Comparison of ENCODE assay signal across 10 mouse cellular contexts in genomic region chr5:116829771-116830170, GRCm38 (mm10).
DNase-seq lines count a peak whose midpoint lies in the region; ATAC-seq and TF ChIP-seq lines count a peak whose summit lies in the region.
"Had no signal": no experiment of that assay in that cellular context is flagged by ENCODE, and none has a peak within 500 bp of the region (broad histone marks: within the 10 kb centered on the region; RNA-seq: fewer than 3 reads in every experiment).

No protein-coding gene starts in this region.

- no peak for TF ChIP-seq CTCF in lung, postnatal 0 days (IDR thresholded peaks at IDR 0.05)

- no peaks in the 10 kb centered on the region for H3K36me3 ChIP-seq in forebrain, embryonic 14.5 days (ENCODE audit: control insufficient read depth, insufficient read depth, low read length)
- no peaks in the 10 kb centered on the region for H3K36me3 ChIP-seq in forebrain, embryonic 15.5 days
- no peaks in the 10 kb centered on the region for H3K36me3 ChIP-seq in lung, postnatal 0 days (ENCODE audit: insufficient read depth, low read length)
- no peaks in the 10 kb centered on the region for H3K36me3 ChIP-seq in forebrain, embryonic 12.5 days (replicated peaks)
- H3K36me3 ChIP-seq: heart, embryonic 15.5 days had no signal

- no peak for ATAC-seq in forebrain, embryonic 14.5 days
- ATAC-seq in forebrain, embryonic 15.5 days (replicated peaks), result no peak
- ATAC-seq in lung, postnatal 0 days, result no peak
- ATAC-seq in forebrain, embryonic 12.5 days (ENCODE audit: low FRiP score), result no peak

- H3K4me1 ChIP-seq in forebrain, embryonic 14.5 days (ENCODE audit: control insufficient read depth, insufficient read depth, low read length), result no peaks in the 10 kb centered on the region
- no peaks in the 10 kb centered on the region for H3K4me1 ChIP-seq in forebrain, embryonic 15.5 days
- no peaks in the 10 kb centered on the region for H3K4me1 ChIP-seq in lung, postnatal 0 days (ENCODE audit: insufficient read depth, low read depth, low read length)
- no peaks in the 10 kb centered on the region for H3K4me1 ChIP-seq in forebrain, embryonic 12.5 days
- H3K4me1 ChIP-seq: heart, embryonic 15.5 days had no signal

- no peak overlapping the region for H3K9ac ChIP-seq in forebrain, embryonic 14.5 days (ENCODE audit: low read length)
- H3K9ac ChIP-seq in forebrain, embryonic 15.5 days (replicated peaks), result no peak overlapping the region
- no peak overlapping the region for H3K9ac ChIP-seq in lung, postnatal 0 days (replicated peaks; ENCODE audit: low read depth)
- H3K9ac ChIP-seq in forebrain, embryonic 12.5 days, result no peak overlapping the region
- H3K9ac ChIP-seq: heart, embryonic 15.5 days had no signal

- H3K27ac ChIP-seq in forebrain, embryonic 14.5 days (ENCODE audit: low read depth, low read length), result no peak overlapping the region
- H3K27ac ChIP-seq in forebrain, embryonic 15.5 days (replicated peaks), result no peak overlapping the region
- no peak overlapping the region for H3K27ac ChIP-seq in lung, postnatal 0 days (ENCODE audit: low read length)
- no peak overlapping the region for H3K27ac ChIP-seq in forebrain, embryonic 12.5 days
- H3K27ac ChIP-seq: heart, embryonic 15.5 days had no signal

- no peaks in the 10 kb centered on the region for H3K27me3 ChIP-seq in forebrain, embryonic 14.5 days (replicated peaks; ENCODE audit: control insufficient read depth, insufficient read depth, low read length)
- no peaks in the 10 kb centered on the region for H3K27me3 ChIP-seq in forebrain, embryonic 15.5 days
- H3K27me3 ChIP-seq in lung, postnatal 0 days (replicated peaks; ENCODE audit: insufficient read depth, low read length), result no peaks in the 10 kb centered on the region
- no peaks in the 10 kb centered on the region for H3K27me3 ChIP-seq in forebrain, embryonic 12.5 days
- H3K27me3 ChIP-seq: heart, embryonic 15.5 days had no signal

- no peak for TF ChIP-seq EP300 in lung, postnatal 0 days (IDR thresholded peaks at IDR 0.05)

- 20% methylated on average over 11 of the region's 11 CpGs for WGBS in forebrain, embryonic 14.5 days
- 16% methylated on average over 11 of the region's 11 CpGs for WGBS in forebrain, embryonic 15.5 days
- WGBS in lung, postnatal 0 days, result 10% methylated on average over 11 of the region's 11 CpGs
- WGBS in forebrain, embryonic 12.5 days, result 12% methylated on average over 11 of the region's 11 CpGs

- DNase-seq in forebrain, embryonic 14.5 days (ENCODE audit: low spot score), result peak; percentile 33
- peak; percentile 44 for DNase-seq in lung, postnatal 0 days (ENCODE audit: low spot score)
- DNase-seq in lung, postnatal 36 days, result no peak
- peak; percentile 23 for DNase-seq in brain, adult 2 months (ENCODE audit: low read depth, low spot score)
- peak; percentile 23 for DNase-seq in ovary, postnatal 14 days (ENCODE audit: low spot score)
- DNase-seq in thymus, adult 18-20 months, result no peak

- no peaks in the 10 kb centered on the region for H3K9me3 ChIP-seq in forebrain, embryonic 14.5 days (replicated peaks; ENCODE audit: control insufficient read depth, low read length)
- no peaks in the 10 kb centered on the region for H3K9me3 ChIP-seq in forebrain, embryonic 15.5 days
- no peaks in the 10 kb centered on the region for H3K9me3 ChIP-seq in lung, postnatal 0 days (ENCODE audit: low read length)
- H3K9me3 ChIP-seq in forebrain, embryonic 12.5 days, result no peaks in the 10 kb centered on the region
- H3K9me3 ChIP-seq: heart, embryonic 15.5 days had no signal

- no peak overlapping the region for H3K4me2 ChIP-seq in forebrain, embryonic 14.5 days (ENCODE audit: low read length)
- H3K4me2 ChIP-seq in forebrain, embryonic 15.5 days (replicated peaks), result no peak overlapping the region
- H3K4me2 ChIP-seq in lung, postnatal 0 days (replicated peaks; ENCODE audit: low read depth, low read length), result no peak overlapping the region
- H3K4me2 ChIP-seq in forebrain, embryonic 12.5 days, result no peak overlapping the region
- H3K4me2 ChIP-seq: heart, embryonic 15.5 days had no signal

- no peak overlapping the region for H3K4me3 ChIP-seq in forebrain, embryonic 14.5 days (ENCODE audit: low read depth, low read length)
- no peak overlapping the region for H3K4me3 ChIP-seq in forebrain, embryonic 15.5 days
- H3K4me3 ChIP-seq in lung, postnatal 0 days (ENCODE audit: low read depth, low read length), result no peak overlapping the region
- no peak overlapping the region for H3K4me3 ChIP-seq in forebrain, embryonic 12.5 days (replicated peaks)
- H3K4me3 ChIP-seq: erythroblast, embryonic 14.5 days; heart, embryonic 15.5 days had no signal

Comparison
In these comparisons a context has a peak if more than half of its experiments do, and no peak if none do; other contexts are left out.
1. DNase-seq: peak in forebrain, embryonic 14.5 days (single experiment), lung, postnatal 0 days (single experiment), brain, adult 2 months (single experiment) and ovary, postnatal 14 days (single experiment); none in lung, postnatal 36 days (single experiment) and thymus, adult 18-20 months (0 of 2).